Mouse (Mus musculus): ENCODE measurements around the gene Acan. TPM values are rescaled to one million over a fixed set of nuclear protein-coding genes. Genes with fewer than 3 reads are reported as not detected.

Acan gene
- polyA plus RNA-seq, 1 experiment = not detected

DNA sequence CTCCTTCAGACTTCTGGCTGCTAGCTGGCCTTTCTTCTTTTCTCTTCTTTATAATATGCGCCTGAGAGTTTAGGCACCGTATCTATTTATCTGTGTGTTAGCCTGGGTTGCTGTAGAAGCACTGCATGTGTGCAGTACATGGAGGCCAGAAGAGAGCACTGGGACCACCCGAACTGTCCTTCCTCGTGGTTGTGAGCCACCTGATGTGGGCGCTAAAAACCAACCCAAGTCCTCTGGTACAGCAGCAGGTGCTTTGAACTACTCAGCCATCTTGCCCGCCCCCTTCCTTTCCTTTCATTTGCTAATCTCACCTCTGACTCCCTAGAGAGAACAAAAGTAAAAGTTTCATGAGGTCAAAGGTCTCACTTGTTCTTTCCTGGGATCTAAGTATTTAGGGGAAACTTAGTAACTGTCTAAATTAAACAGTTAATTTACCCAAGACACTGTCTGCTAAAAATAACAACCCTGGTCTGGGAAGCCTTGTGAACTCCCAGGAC lies 86.1 kb downstream of the Acan start:
- 77% methylated on average over 6 of the region's 6 CpGs for whole genome bisulfite sequencing
- no peak overlapping the region for H3K27ac ChIP-seq (ENCODE audit: insufficient read depth, low read depth, low read length)
- no peaks in the 10 kb centered on the region for H3K36me3 ChIP-seq (ENCODE audit: control insufficient read depth, insufficient read depth, low read length)
- H3K4me1 ChIP-seq (ENCODE audit: control insufficient read depth, insufficient read depth, low read length) = no peaks in the 10 kb centered on the region
- no peaks in the 10 kb centered on the region for H3K27me3 ChIP-seq (replicated peaks; ENCODE audit: control insufficient read depth, insufficient read depth, low read length)
- H3K4me3 ChIP-seq (ENCODE audit: insufficient read depth, low read depth, low read length) = no peak overlapping the region
- DNase-seq = no peak
- TF ChIP-seq POLR2A (IDR thresholded peaks at IDR 0.05; ENCODE audit: low read depth, low read length) = no peak
- TF ChIP-seq CTCF (conservative IDR thresholded peaks at IDR 0.05; ENCODE audit: insufficient read depth, insufficient read length, low read depth, low read length) = no peak

DNA sequence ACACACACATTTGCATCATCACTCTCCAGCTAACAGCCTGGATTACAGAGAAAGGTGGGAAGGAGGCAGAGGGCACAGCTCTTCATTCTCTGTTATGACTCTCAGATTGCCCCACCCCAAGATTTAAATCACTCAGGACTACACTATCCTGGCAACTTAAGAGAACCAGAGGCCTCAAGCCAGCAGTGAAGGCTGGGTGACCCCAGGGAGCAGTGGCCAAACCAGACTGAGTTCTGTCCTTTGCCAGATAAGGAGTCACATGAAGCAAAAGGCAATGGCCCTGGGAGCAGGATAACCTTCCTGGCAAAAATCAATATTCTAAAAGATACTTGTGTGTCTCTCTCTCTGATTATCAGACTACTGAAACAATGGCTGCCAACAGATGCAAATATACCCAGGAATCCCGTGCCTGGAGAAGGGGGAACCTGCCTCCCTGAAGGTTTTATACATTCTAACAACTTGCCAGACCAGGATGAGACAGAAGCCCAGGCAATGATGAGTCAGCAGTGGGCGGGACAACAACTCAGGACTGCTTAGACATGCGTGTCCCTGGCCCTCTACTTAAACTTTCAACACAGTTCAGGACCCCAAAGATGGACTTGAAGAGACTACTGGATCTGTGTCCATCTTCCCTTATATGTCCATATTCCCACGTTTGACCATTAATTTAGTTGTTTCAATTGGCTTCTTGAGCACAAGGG lies 86.8 kb downstream of the Acan start:
- TF ChIP-seq POLR2A (IDR thresholded peaks at IDR 0.05; ENCODE audit: low read depth, low read length) (no peak), CTCF (conservative IDR thresholded peaks at IDR 0.05; ENCODE audit: insufficient read depth, insufficient read length, low read depth, low read length) (no peak)
- no peak for DNase-seq

DNA sequence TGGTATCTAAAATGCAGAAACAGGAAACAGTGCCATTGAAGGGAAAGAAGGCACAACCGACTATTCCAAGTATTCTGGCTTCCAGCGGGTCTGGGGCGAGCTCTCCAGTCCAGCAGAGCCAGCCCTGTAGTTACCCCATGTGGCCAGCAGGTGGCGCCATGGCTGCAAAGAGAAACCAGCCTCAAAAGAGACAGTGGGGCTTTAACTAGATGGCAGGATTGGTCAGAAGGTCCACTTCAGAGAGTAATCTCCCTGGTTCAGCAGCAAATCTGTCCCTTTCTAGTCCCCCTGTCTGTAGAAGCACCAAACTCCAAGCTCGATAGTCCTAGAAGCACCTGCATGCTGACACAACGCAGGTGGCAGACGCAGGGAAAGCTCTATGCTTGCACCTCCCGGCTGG lies 87.6 kb downstream of the Acan start:
- 37% methylated on average over 8 of the region's 8 CpGs for WGBS
- peak; percentile 77 for DNase-seq
- TF ChIP-seq POLR2A (IDR thresholded peaks at IDR 0.05; ENCODE audit: low read depth, low read length) (no peak), CTCF (conservative IDR thresholded peaks at IDR 0.05; ENCODE audit: insufficient read depth, insufficient read length, low read depth, low read length) (peak; percentile 89)
- H3K4me3 ChIP-seq (ENCODE audit: insufficient read depth, low read depth, low read length) = no peak overlapping the region
- H3K4me1 ChIP-seq (ENCODE audit: control insufficient read depth, insufficient read depth, low read length) = no peaks in the 10 kb centered on the region
- H3K27ac ChIP-seq (ENCODE audit: insufficient read depth, low read depth, low read length) = no peak overlapping the region
- H3K27me3 ChIP-seq (replicated peaks; ENCODE audit: control insufficient read depth, insufficient read depth, low read length) = no peaks in the 10 kb centered on the region
- no peaks in the 10 kb centered on the region for H3K36me3 ChIP-seq (ENCODE audit: control insufficient read depth, insufficient read depth, low read length)

More for the DNA sequence above, 86.8 kb downstream of the Acan start:
- Histone ChIP-seq H3K36me3 (ENCODE audit: control insufficient read depth, insufficient read depth, low read length) (no peaks in the 10 kb centered on the region), H3K4me3 (ENCODE audit: insufficient read depth, low read depth, low read length) (no peak overlapping the region), H3K4me1 (ENCODE audit: control insufficient read depth, insufficient read depth, low read length) (no peaks in the 10 kb centered on the region), H3K27ac (ENCODE audit: insufficient read depth, low read depth, low read length) (no peak overlapping the region), H3K27me3 (replicated peaks; ENCODE audit: control insufficient read depth, insufficient read depth, low read length) (no peaks in the 10 kb centered on the region)
- WGBS = 60% methylated on average over 4 of the region's 4 CpGs

DNA sequence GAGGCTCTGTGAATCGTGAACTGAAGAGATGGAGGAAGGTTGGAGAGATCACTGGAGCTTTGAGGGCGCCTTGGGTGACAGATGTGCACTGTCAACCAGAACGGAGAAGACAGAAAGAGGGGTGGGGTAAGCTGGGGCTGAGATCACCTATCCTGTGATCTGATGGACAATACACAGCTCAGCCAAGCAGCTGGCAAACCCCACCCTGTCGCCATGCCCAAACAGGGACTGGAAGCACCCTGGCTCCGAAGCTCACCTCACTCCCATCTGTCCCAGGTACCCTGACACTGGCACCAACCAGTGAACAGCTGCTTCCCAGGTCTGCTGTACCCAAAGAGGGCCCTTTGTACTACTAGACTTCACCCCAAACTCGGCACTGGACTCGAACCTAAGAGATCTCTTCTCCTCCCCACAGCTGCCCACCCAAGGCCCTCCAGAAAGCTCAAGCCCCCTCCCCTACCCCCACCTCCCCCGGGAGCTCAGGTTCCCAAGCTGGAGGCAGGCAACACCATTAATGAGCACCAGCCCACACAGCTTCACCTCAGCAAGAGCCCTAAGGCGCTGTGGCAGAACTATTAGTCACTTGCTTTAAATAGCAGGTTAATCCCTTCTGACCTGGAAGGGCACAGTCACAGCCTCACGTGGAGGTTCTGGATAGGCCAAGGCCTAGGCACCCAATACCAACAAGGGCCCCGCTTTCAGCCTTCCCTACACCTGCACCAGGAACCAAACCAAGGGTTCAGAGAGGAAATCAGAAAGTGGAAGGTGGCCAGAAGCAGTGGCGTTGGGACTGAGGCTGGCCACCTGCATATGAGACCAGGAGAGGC lies 93.9 kb downstream of the Acan start:
- 50% methylated on average over 12 of the region's 12 CpGs for WGBS
- peak; percentile 40 for DNase-seq
- no peak overlapping the region for H3K27ac ChIP-seq (ENCODE audit: insufficient read depth, low read depth, low read length)
- H3K4me1 ChIP-seq (ENCODE audit: control insufficient read depth, insufficient read depth, low read length) = no peaks in the 10 kb centered on the region; the same call in 1 of the 2 replicates
- no peak for TF ChIP-seq POLR2A (IDR thresholded peaks at IDR 0.05; ENCODE audit: low read depth, low read length)
- no peak for TF ChIP-seq CTCF (conservative IDR thresholded peaks at IDR 0.05; ENCODE audit: insufficient read depth, insufficient read length, low read depth, low read length)
- no peaks in the 10 kb centered on the region for H3K27me3 ChIP-seq (replicated peaks; ENCODE audit: control insufficient read depth, insufficient read depth, low read length)
- no peaks in the 10 kb centered on the region for H3K36me3 ChIP-seq (ENCODE audit: control insufficient read depth, insufficient read depth, low read length)
- H3K4me3 ChIP-seq (ENCODE audit: insufficient read depth, low read depth, low read length) = peak overlapping the region; percentile 95; the same call in 1 of the 2 replicates

DNA sequence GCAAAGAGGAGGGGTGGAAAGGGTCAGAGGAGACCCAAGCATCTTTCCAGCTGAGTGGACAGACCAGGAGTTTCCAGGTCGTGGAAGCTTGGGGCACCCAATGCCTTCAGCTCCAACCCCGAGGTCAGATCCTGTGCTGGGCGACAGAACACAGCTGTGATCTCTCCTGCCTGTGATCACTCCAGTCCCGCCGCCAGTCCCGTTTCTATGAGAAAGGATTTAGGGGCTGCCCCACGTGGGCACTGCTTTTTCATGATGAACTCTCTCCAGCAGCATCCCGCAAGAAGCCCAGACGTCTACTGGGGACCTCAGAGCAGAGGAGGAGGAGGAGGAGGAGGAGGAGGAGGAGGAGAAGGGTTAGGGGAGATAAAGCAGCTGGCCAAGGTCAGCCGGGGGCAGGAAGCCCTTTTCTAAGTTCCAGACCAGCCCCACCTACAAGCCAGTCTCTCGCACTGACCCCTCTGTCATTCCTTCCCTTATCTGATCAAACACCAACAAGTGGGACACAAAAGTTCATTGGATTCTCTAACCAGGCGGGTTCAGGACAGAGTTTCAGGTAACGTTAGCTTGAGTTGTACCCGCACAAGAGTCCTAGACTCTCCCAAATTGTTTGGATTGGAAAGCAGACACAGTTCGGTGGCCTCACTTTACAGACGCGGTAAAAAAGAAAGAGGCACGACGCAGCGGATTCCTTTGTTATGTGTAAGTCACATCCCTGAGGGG lies 94.8 kb downstream of the Acan start:
- Histone ChIP-seq H3K27ac (ENCODE audit: insufficient read depth, low read depth, low read length) (peak overlapping the region; percentile 17), H3K4me1 (ENCODE audit: control insufficient read depth, insufficient read depth, low read length) (no peaks in the 10 kb centered on the region; the same call in 1 of the 2 replicates), H3K27me3 (replicated peaks; ENCODE audit: control insufficient read depth, insufficient read depth, low read length) (no peaks in the 10 kb centered on the region), H3K36me3 (ENCODE audit: control insufficient read depth, insufficient read depth, low read length) (no peaks in the 10 kb centered on the region), H3K4me3 (ENCODE audit: insufficient read depth, low read depth, low read length) (peak overlapping the region; percentile 95)
- WGBS = 15% methylated on average over 19 of the region's 20 CpGs
- no peak for DNase-seq
- TF ChIP-seq POLR2A (IDR thresholded peaks at IDR 0.05; ENCODE audit: low read depth, low read length) = no peak
- TF ChIP-seq CTCF (conservative IDR thresholded peaks at IDR 0.05; ENCODE audit: insufficient read depth, insufficient read length, low read depth, low read length) = no peak

DNA sequence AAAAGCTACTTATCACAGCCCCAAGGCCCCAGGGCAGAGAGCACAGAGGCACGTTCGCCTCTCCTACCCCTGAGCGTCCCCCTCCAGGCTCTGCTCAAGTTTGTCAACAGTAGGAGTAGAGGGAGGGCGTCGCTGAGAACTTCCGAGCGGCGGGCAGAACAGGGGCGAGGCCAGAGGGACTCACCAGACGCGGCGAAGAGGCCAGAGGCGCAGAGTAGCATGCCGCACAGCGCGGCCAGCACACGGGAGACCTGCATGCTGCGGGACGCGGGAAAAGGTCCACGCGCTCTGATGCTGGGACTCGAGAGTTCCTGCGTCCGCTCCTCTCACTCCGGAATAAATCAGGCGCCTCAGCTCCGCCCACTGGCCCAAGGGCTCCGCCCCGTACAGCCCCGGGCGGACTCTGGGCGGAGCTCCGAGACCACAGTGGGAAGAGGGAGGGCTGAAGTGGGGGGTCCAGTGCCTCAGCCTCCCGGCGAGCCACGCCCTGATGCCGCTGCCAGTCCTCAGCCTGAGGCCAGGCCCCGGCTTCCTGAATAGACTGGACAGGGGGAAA lies 95.5 kb downstream of the Acan start, which contains the start of gene Mfge8:
Mfge8 (minus strand) TSS at position 350 of the 556 bp plus-strand sequence.
- TF ChIP-seq POLR2A (IDR thresholded peaks at IDR 0.05; ENCODE audit: low read depth, low read length) = peak; percentile 78
- TF ChIP-seq CTCF (conservative IDR thresholded peaks at IDR 0.05; ENCODE audit: insufficient read depth, insufficient read length, low read depth, low read length) = no peak
- WGBS = under 1% methylated on average over 39 of the region's 39 CpGs
- peak within 1 kb of the TSS; percentile 72 for H3K27ac ChIP-seq (ENCODE audit: insufficient read depth, low read depth, low read length)
- no peaks in the 10 kb centered on the region; the same call in 1 of the 2 replicates for H3K4me1 ChIP-seq (ENCODE audit: control insufficient read depth, insufficient read depth, low read length)
- no peaks in the 10 kb centered on the region for H3K36me3 ChIP-seq (ENCODE audit: control insufficient read depth, insufficient read depth, low read length)
- H3K27me3 ChIP-seq (replicated peaks; ENCODE audit: control insufficient read depth, insufficient read depth, low read length) = no peaks in the 10 kb centered on the region
- peak; percentile 94 for DNase-seq
- peak within 1 kb of the TSS; percentile 95 for H3K4me3 ChIP-seq (ENCODE audit: insufficient read depth, low read depth, low read length)

Data from kidney, adult 2 months (tissue).